Mouse (Mus musculus) hindbrain, embryonic 16.5 days (tissue): ENCODE measurements around the gene Tada3. TPM values are rescaled to one million over a fixed set of nuclear protein-coding genes. Genes with fewer than 3 reads are reported as not detected.
A peak's percentile ranks its signal among the peaks of the same experiment; 100 is the strongest.
"Not testable (repeated sequence)": the region's sequence is repeated elsewhere in the genome, so short reads cannot be mapped to it uniquely, and the experiment has no call there.

Experiments used
- ATAC-seq: fragments of 200-750 bp; cut with Nextera tagmentation; 2 replicates; pipeline ENCODE4 v1.8.0; 2017; ENCODE audit warnings: moderate TSS enrichment, moderate library complexity
- H3K27ac ChIP-seq: fragments of 300-500 bp; sonication (generic); 2 replicates; pipeline ENCODE4 v1.5.1; 2014; ENCODE audit warnings: low read depth, mild to moderate bottlenecking, control low read depth, low read length, moderate library complexity
- H3K27me3 ChIP-seq: fragments of 300-500 bp; sonication (generic); replicated peaks from 2 replicates; pipeline ENCODE4 v1.6.1; 2014; ENCODE audit warnings: low read length; ENCODE audit not compliant: control insufficient read depth, insufficient read depth
- H3K36me3 ChIP-seq: fragments of 300-500 bp; sonication (generic); 2 replicates; pipeline ENCODE4 v1.6.1; 2014; ENCODE audit warnings: mild to moderate bottlenecking, low read length, moderate library complexity, mixed read lengths; ENCODE audit not compliant: control insufficient read depth, insufficient read depth
- H3K4me1 ChIP-seq: fragments of 300-500 bp; sonication (generic); 2 replicates; pipeline ENCODE4 v1.6.1; 2014; ENCODE audit warnings: low read depth, low read length; ENCODE audit not compliant: control insufficient read depth, insufficient read depth
- H3K4me2 ChIP-seq: fragments of 300-500 bp; sonication (generic); 2 replicates; pipeline ENCODE4 v1.6.1; 2014; ENCODE audit warnings: mild to moderate bottlenecking, low read length, control low read depth, moderate library complexity
- H3K4me3 ChIP-seq: fragments of 300-500 bp; sonication (generic); 2 replicates; pipeline ENCODE4 v1.5.1; 2014; ENCODE audit warnings: mild to moderate bottlenecking, low read length, control low read depth, moderate library complexity
- H3K9ac ChIP-seq: fragments of 300-500 bp; sonication (generic); 2 replicates; pipeline ENCODE4 v1.6.1; 2014; ENCODE audit warnings: low read depth, mild to moderate bottlenecking, control low read depth, low read length, moderate library complexity
- H3K9me3 ChIP-seq: fragments of 300-500 bp; sonication (generic); 2 replicates; pipeline ENCODE4 v1.6.1; 2014; ENCODE audit warnings: mild to moderate bottlenecking, low read length, moderate library complexity; ENCODE audit not compliant: control insufficient read depth
- WGBS: fragments of 180-500 bp; shearing (Covaris S2); extraction: QIAGEN DNeasy Blood & Tissue Kit; methylation state at CpG from one replicate; pipeline ENCODE4 v1.1.7; 2014; 5-methylcytosine and 5-hydroxymethylcytosine counted together
- polyA plus RNA-seq: library from polyadenylated mRNA; unstranded; fragments of >200 nt; fragmentation: Nextera tagmentation; extraction: Ambion mirVana; gene quantifications from 2 replicates; pipeline ENCODE4 v1.2.1, GENCODE M21; 2015

Gene Tada3
- polyA plus RNA-seq, 1 experiment from 2014 or later = 68.3 TPM

- no peak for ATAC-seq
Observed at GRCm38 (mm10) chr6:113342297-113342696, 35.4 kb downstream of the Tada3 start.

GRCm38 (mm10) chr6:113341574-113341973, 36.1 kb downstream of the Tada3 start:
- Histone ChIP-seq H3K4me3 (peak overlapping the region; percentile 69; the same call in 1 of the 2 replicates), H3K27ac (peak overlapping the region; percentile 58; the same call in 1 of the 2 replicates), H3K36me3 (peaks cover 7% of the 10 kb centered on the region; the same call in 1 of the 2 replicates), H3K4me1 (peaks cover 23% of the 10 kb centered on the region), H3K4me2 (peak overlapping the region; percentile 82), H3K27me3 (no peaks in the 10 kb centered on the region), H3K9ac (peak overlapping the region; percentile 26; the same call in 1 of the 2 replicates), H3K9me3 (no peaks in the 10 kb centered on the region)
- ATAC-seq = no peak
- WGBS = 85% methylated on average over 6 of the region's 6 CpGs

More at GRCm38 (mm10) chr6:113342297-113342696, 35.4 kb downstream of the Tada3 start:
- H3K4me3 ChIP-seq = peak overlapping the region; percentile 69
- WGBS = 25% methylated on average over 6 of the region's 7 CpGs
- peaks cover 7% of the 10 kb centered on the region; the same call in 1 of the 2 replicates for H3K36me3 ChIP-seq
- H3K27me3 ChIP-seq = no peaks in the 10 kb centered on the region
- H3K9ac ChIP-seq = peak overlapping the region; percentile 40; the same call in 1 of the 2 replicates
- H3K27ac ChIP-seq = peak overlapping the region; percentile 60; the same call in 1 of the 2 replicates
- no peaks in the 10 kb centered on the region for H3K9me3 ChIP-seq
- peaks cover 23% of the 10 kb centered on the region for H3K4me1 ChIP-seq
- H3K4me2 ChIP-seq = peak overlapping the region; percentile 82

- Histone ChIP-seq H3K4me2 (no peak overlapping the region), H3K27me3 (no peaks in the 10 kb centered on the region), H3K9ac (no peak overlapping the region), H3K4me1 (peaks cover 12% of the 10 kb centered on the region), H3K36me3 (peaks cover 22% of the 10 kb centered on the region; the same call in 1 of the 2 replicates), H3K9me3 (no peaks in the 10 kb centered on the region), H3K4me3 (no peak overlapping the region), H3K27ac (no peak overlapping the region; the same call in 1 of the 2 replicates)
- ATAC-seq = no peak
- 58% methylated on average over 8 of the region's 8 CpGs for WGBS
Observed at GRCm38 (mm10) chr6:113336852-113337620, 40.6 kb downstream of the Tada3 start.

GRCm38 (mm10) chr6:113334216-113334615, 43.5 kb downstream of the Tada3 start:
- peaks cover 18% of the 10 kb centered on the region; the same call in 1 of the 2 replicates for H3K36me3 ChIP-seq
- no peaks in the 10 kb centered on the region for H3K27me3 ChIP-seq
- no peaks in the 10 kb centered on the region for H3K9me3 ChIP-seq
- 85% methylated on average over 5 of the region's 6 CpGs for WGBS
- H3K4me3 ChIP-seq = no peak overlapping the region
- H3K4me1 ChIP-seq = peaks cover 5% of the 10 kb centered on the region
- no peak overlapping the region for H3K4me2 ChIP-seq
- no peak for ATAC-seq
- no peak overlapping the region for H3K27ac ChIP-seq
- no peak overlapping the region for H3K9ac ChIP-seq

GRCm38 (mm10) chr6:113333137-113333950, 44.3 kb downstream of the Tada3 start:
- Histone ChIP-seq H3K36me3 (peaks cover 17% of the 10 kb centered on the region; the same call in 1 of the 2 replicates), H3K4me3 (no peak overlapping the region), H3K9me3 (no peaks in the 10 kb centered on the region), H3K27ac (peak overlapping the region; percentile 40; the same call in 1 of the 2 replicates), H3K27me3 (no peaks in the 10 kb centered on the region), H3K4me1 (peaks cover 5% of the 10 kb centered on the region), H3K9ac (no peak overlapping the region), H3K4me2 (no peak overlapping the region)
- WGBS = 62% methylated on average over 14 of the region's 14 CpGs
- ATAC-seq = peak; percentile 78

GRCm38 (mm10) chr6:113332734-113333133, 44.9 kb downstream of the Tada3 start:
- not testable (repeated sequence) for ATAC-seq, H3K4me3 ChIP-seq, H3K9me3 ChIP-seq, H3K27ac ChIP-seq, H3K4me2 ChIP-seq, H3K27me3 ChIP-seq, H3K4me1 ChIP-seq, H3K9ac ChIP-seq
- WGBS = 72% methylated on average over 6 of the region's 6 CpGs
- peaks cover 15% of the 10 kb centered on the region; the same call in 1 of the 2 replicates for H3K36me3 ChIP-seq

- Histone ChIP-seq H3K27ac (no peak overlapping the region), H3K4me2 (no peak overlapping the region), H3K4me3 (no peak overlapping the region), H3K4me1 (peaks cover 5% of the 10 kb centered on the region; the same call in 1 of the 2 replicates), H3K9me3 (no peaks in the 10 kb centered on the region), H3K9ac (no peak overlapping the region), H3K36me3 (peaks cover 15% of the 10 kb centered on the region; the same call in 1 of the 2 replicates), H3K27me3 (no peaks in the 10 kb centered on the region)
- ATAC-seq = no peak
- 93% methylated on average over 11 of the region's 11 CpGs for WGBS
Observed at GRCm38 (mm10) chr6:113331721-113332120, 46.0 kb downstream of the Tada3 start.

GRCm38 (mm10) chr6:113330547-113330946, 47.1 kb downstream of the Tada3 start:
- no peaks in the 10 kb centered on the region for H3K27me3 ChIP-seq
- H3K4me1 ChIP-seq = peaks cover 9% of the 10 kb centered on the region
- no peaks in the 10 kb centered on the region for H3K9me3 ChIP-seq
- no peak overlapping the region for H3K4me2 ChIP-seq
- no peak overlapping the region for H3K9ac ChIP-seq
- 65% methylated on average over 2 of the region's 2 CpGs for WGBS
- H3K27ac ChIP-seq = no peak overlapping the region
- H3K4me3 ChIP-seq = no peak overlapping the region
- H3K36me3 ChIP-seq = peaks cover 9% of the 10 kb centered on the region; the same call in 1 of the 2 replicates
- ATAC-seq = no peak
